Comparison of ENCODE assay signal across 8 mouse cellular contexts in the genomic region with DNA sequence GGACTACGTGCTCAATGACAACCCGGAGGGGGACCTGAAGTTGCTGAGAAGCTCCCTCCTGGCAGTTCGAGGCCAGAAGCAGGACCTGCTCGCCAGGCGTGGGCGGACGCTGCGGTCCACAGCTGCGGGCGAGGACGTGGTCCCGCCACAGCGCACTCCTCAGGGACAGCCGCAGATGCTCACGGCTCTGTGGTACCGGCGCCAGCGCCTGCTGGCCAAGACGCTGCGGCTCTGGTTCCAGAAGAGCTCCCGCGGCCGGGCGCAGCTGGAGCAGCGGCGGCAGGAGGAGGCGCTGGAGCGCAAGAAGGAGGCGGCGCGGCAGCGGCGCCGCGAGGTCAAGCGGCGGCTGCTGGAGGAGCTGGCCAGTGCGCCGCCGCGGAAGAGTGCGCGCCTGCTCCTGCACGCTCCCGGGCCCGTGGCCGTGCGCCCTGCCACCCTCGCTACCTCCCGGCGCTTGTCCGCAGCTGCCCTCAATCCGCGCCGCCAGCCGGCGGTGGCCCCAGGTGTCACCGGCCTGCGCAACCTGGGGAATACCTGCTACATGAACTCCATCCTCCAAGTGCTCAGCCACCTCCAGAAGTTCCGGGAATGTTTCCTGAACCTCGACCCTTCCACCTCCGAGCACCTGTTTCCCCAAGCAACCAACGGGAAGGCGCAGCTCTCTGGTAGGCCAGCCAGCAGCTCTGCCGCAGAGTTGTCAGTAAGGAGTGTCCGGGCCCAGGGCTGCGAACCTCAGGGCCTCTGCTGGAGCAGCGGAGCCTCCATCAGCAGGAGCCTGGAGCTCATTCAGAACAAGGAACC. TPM values are rescaled to one million over a fixed set of nuclear protein-coding genes. Genes with fewer than 3 reads are reported as not detected.
DNase-seq lines count a peak whose midpoint lies in the region; ATAC-seq and TF ChIP-seq lines count a peak whose summit lies in the region.

No protein-coding gene starts in this region.

- no peak for DNase-seq in frontal cortex, postnatal 14 days (ENCODE audit: low spot score in 2 of 2)
- DNase-seq in cerebellum, postnatal 25 days: peak; percentile 35 to 66
- DNase-seq in gastrocnemius, postnatal 14 days: peak; percentile 77
- peak; percentile 63 for DNase-seq in limb, embryonic 14.5 days (ENCODE audit: low spot score)
- DNase-seq in midbrain, embryonic 14.5 days: peak; percentile 80
- peak; percentile 65 for DNase-seq in urinary bladder, postnatal 14 days (ENCODE audit: low spot score)

- H3K4me1 ChIP-seq in hindbrain, embryonic 15.5 days (replicated peaks): peaks cover 24% of the 10 kb centered on the region
- H3K4me1 ChIP-seq in limb, embryonic 14.5 days (ENCODE audit: control insufficient read depth, insufficient read depth, low read length): peaks cover 5% of the 10 kb centered on the region
- H3K4me1 ChIP-seq in midbrain, embryonic 14.5 days (ENCODE audit: control insufficient read depth, insufficient read depth, low read length): peaks cover 15% of the 10 kb centered on the region; the same call in 1 of the 2 replicates

- H3K4me3 ChIP-seq in hindbrain, embryonic 15.5 days: peak overlapping the region; percentile 33
- peak overlapping the region; percentile 41 for H3K4me3 ChIP-seq in limb, embryonic 14.5 days (replicated peaks; ENCODE audit: low read length)
- H3K4me3 ChIP-seq in midbrain, embryonic 14.5 days (replicated peaks; ENCODE audit: low read depth, low read length): peak overlapping the region; percentile 29

- H3K9ac ChIP-seq in hindbrain, embryonic 15.5 days: 0 out of 2 replicates have a peak overlapping the region, but pooled peaks have one; percentile 1
- H3K9ac ChIP-seq in limb, embryonic 14.5 days (ENCODE audit: low read depth, low read length, severe bottlenecking): peak overlapping the region; percentile 56
- H3K9ac ChIP-seq in midbrain, embryonic 14.5 days (replicated peaks; ENCODE audit: low read length): peak overlapping the region; percentile 43

- peak; percentile 71 for ATAC-seq in frontal cortex, adult (ENCODE audit: low TSS enrichment)
- peak; percentile 65 for ATAC-seq in hindbrain, embryonic 15.5 days (ENCODE audit: low FRiP score, low read depth)
- ATAC-seq in limb, embryonic 14.5 days (ENCODE audit: low FRiP score, low read depth): peak; percentile 78
- 0 out of 2 replicates have a peak, but pooled peaks have one; percentile 27 for ATAC-seq in midbrain, embryonic 14.5 days (ENCODE audit: low FRiP score, low TSS enrichment)

- H3K36me3 ChIP-seq in hindbrain, embryonic 15.5 days: peaks cover 6% of the 10 kb centered on the region
- H3K36me3 ChIP-seq in limb, embryonic 14.5 days (ENCODE audit: control insufficient read depth, insufficient read depth, low read length): peaks cover 21% of the 10 kb centered on the region
- H3K36me3 ChIP-seq in midbrain, embryonic 14.5 days (ENCODE audit: control insufficient read depth, insufficient read depth, low read length): peaks cover 29% of the 10 kb centered on the region

- peak overlapping the region; percentile 59 for H3K4me2 ChIP-seq in hindbrain, embryonic 15.5 days
- H3K4me2 ChIP-seq in limb, embryonic 14.5 days (replicated peaks; ENCODE audit: low read depth, low read length, severe bottlenecking): peak overlapping the region; percentile 86
- peak overlapping the region; percentile 56 for H3K4me2 ChIP-seq in midbrain, embryonic 14.5 days (ENCODE audit: low read length)

- no peaks in the 10 kb centered on the region for H3K9me3 ChIP-seq in hindbrain, embryonic 15.5 days
- H3K9me3 ChIP-seq in limb, embryonic 14.5 days (ENCODE audit: control insufficient read depth, low read length): no peaks in the 10 kb centered on the region
- no peaks in the 10 kb centered on the region for H3K9me3 ChIP-seq in midbrain, embryonic 14.5 days (ENCODE audit: control insufficient read depth, low read length)

- 0 out of 2 replicates have a peak overlapping the region, but pooled peaks have one; percentile 29 for H3K27ac ChIP-seq in hindbrain, embryonic 15.5 days (replicated peaks)
- H3K27ac ChIP-seq in limb, embryonic 14.5 days (replicated peaks; ENCODE audit: low read depth, low read length): no peak overlapping the region
- H3K27ac ChIP-seq in midbrain, embryonic 14.5 days (replicated peaks; ENCODE audit: low read depth, low read length): no peak overlapping the region

- WGBS in hindbrain, embryonic 15.5 days: 4% methylated on average over 51 of the region's 68 CpGs
- 5% methylated on average over 57 of the region's 68 CpGs for WGBS in limb, embryonic 14.5 days
- 6% methylated on average over 61 of the region's 68 CpGs for WGBS in midbrain, embryonic 14.5 days

- no peak for TF ChIP-seq POLR2A in limb, embryonic 14.5 days (IDR thresholded peaks at IDR 0.05; ENCODE audit: borderline replicate concordance, extremely low read depth, insufficient read depth, insufficient read length)

- no peaks in the 10 kb centered on the region for H3K27me3 ChIP-seq in hindbrain, embryonic 15.5 days
- H3K27me3 ChIP-seq in limb, embryonic 14.5 days (ENCODE audit: control insufficient read depth, insufficient read depth, low read length): peaks cover 5% of the 10 kb centered on the region; the same call in 1 of the 2 replicates
- H3K27me3 ChIP-seq in midbrain, embryonic 14.5 days (ENCODE audit: control insufficient read depth, insufficient read depth, low read length): 0 out of 2 replicates have a peak, but pooled peaks cover 3% of the 10 kb centered on the region

- intact Hi-C loops in gastrocnemius, postnatal 14 days (cut with DNase I; ENCODE audit: low total_unique reads): loop anchor here (5.0 to 10.0 kb wide), 3 partner anchors 35 to 158 kb away; a partner anchor contains a TSS

RNA-seq across cellular contexts. Expression of a gene that starts 15.7 kb away (rescaled TPM):
- total RNA-seq in gastrocnemius, postnatal 14 days (2021): 100 to 1,000 TPM; 147 to 153 TPM
- 277 and 288 TPM in 2 replicates for polyA plus RNA-seq in hindbrain, embryonic 15.5 days (2015; fragmentation: Nextera tagmentation; extraction: Ambion mirVana)
- 106 and 130 TPM in 2 replicates for polyA plus RNA-seq in limb, embryonic 14.5 days (2012; rRNA removed)
- 409 and 415 TPM in 2 replicates for polyA plus RNA-seq in limb, embryonic 14.5 days (2014; fragmentation: Nextera tagmentation; extraction: Ambion mirVana)
- 298 and 333 TPM in 2 replicates for polyA plus RNA-seq in midbrain, embryonic 14.5 days (2014; fragmentation: Nextera tagmentation; extraction: Ambion mirVana)

RNA-seq across cellular contexts. Expression of a gene that starts 16.3 kb away (rescaled TPM):
- 1 to 10 TPM; 3.0 to 3.1 TPM for total RNA-seq in gastrocnemius, postnatal 14 days (2021)
- 49.3 and 52.2 TPM in 2 replicates for polyA plus RNA-seq in hindbrain, embryonic 15.5 days (2015; fragmentation: Nextera tagmentation; extraction: Ambion mirVana)
- polyA plus RNA-seq in limb, embryonic 14.5 days (2012; rRNA removed): 16.0 and 26.2 TPM in 2 replicates
- polyA plus RNA-seq in limb, embryonic 14.5 days (2014; fragmentation: Nextera tagmentation; extraction: Ambion mirVana): 5.4 TPM in 2 replicates
- 32.3 and 33.2 TPM in 2 replicates for polyA plus RNA-seq in midbrain, embryonic 14.5 days (2014; fragmentation: Nextera tagmentation; extraction: Ambion mirVana)

RNA-seq across cellular contexts. Expression of a gene that starts 21.7 kb away (rescaled TPM):
- total RNA-seq in gastrocnemius, postnatal 14 days (2021): under 1 TPM; 0.24 to 0.47 TPM
- polyA plus RNA-seq in hindbrain, embryonic 15.5 days (2015; fragmentation: Nextera tagmentation; extraction: Ambion mirVana): 1.2 and 1.5 TPM in 2 replicates
- 2.6 and 3.0 TPM in 2 replicates for polyA plus RNA-seq in limb, embryonic 14.5 days (2012; rRNA removed)
- 1.3 and 1.7 TPM in 2 replicates for polyA plus RNA-seq in limb, embryonic 14.5 days (2014; fragmentation: Nextera tagmentation; extraction: Ambion mirVana)
- polyA plus RNA-seq in midbrain, embryonic 14.5 days (2014; fragmentation: Nextera tagmentation; extraction: Ambion mirVana): 5.4 and 7.2 TPM in 2 replicates

RNA-seq across cellular contexts. Expression of a gene that starts 22.0 kb away (rescaled TPM):
- total RNA-seq in gastrocnemius, postnatal 14 days (2021): 1 to 10 TPM; 1.3 to 2.2 TPM
- 1.3 and 1.6 TPM in 2 replicates for polyA plus RNA-seq in hindbrain, embryonic 15.5 days (2015; fragmentation: Nextera tagmentation; extraction: Ambion mirVana)
- 0.52 and 1.9 TPM in 2 replicates for polyA plus RNA-seq in limb, embryonic 14.5 days (2012; rRNA removed)
- 1.3 TPM in 2 replicates for polyA plus RNA-seq in limb, embryonic 14.5 days (2014; fragmentation: Nextera tagmentation; extraction: Ambion mirVana)
- polyA plus RNA-seq in midbrain, embryonic 14.5 days (2014; fragmentation: Nextera tagmentation; extraction: Ambion mirVana): 2.1 TPM in 1 of 2 replicates, not detected in the other

RNA-seq across cellular contexts. Expression of a gene that starts 42.0 kb away (rescaled TPM):
- total RNA-seq in gastrocnemius, postnatal 14 days (2021): 1 to 10 TPM; 3.2 to 4.3 TPM
- polyA plus RNA-seq in hindbrain, embryonic 15.5 days (2015; fragmentation: Nextera tagmentation; extraction: Ambion mirVana): 6.3 and 8.2 TPM in 2 replicates
- polyA plus RNA-seq in limb, embryonic 14.5 days (2012; rRNA removed): 17.6 and 20.8 TPM in 2 replicates
- 5.0 and 5.2 TPM in 2 replicates for polyA plus RNA-seq in limb, embryonic 14.5 days (2014; fragmentation: Nextera tagmentation; extraction: Ambion mirVana)
- polyA plus RNA-seq in midbrain, embryonic 14.5 days (2014; fragmentation: Nextera tagmentation; extraction: Ambion mirVana): 7.5 and 7.6 TPM in 2 replicates

Comparison
In these comparisons a context has a peak if more than half of its experiments do, and no peak if none do; other contexts are left out.
1. ATAC-seq: peak in every context shown above with its lines; median percentile 78 in limb, embryonic 14.5 days; 71 in frontal cortex, adult; 65 in hindbrain, embryonic 15.5 days; 27 in midbrain, embryonic 14.5 days.
2. DNase-seq: peak in cerebellum, postnatal 25 days (2 of 2), gastrocnemius, postnatal 14 days (single experiment), limb, embryonic 14.5 days (single experiment), midbrain, embryonic 14.5 days (single experiment) and urinary bladder, postnatal 14 days (single experiment); none in frontal cortex, postnatal 14 days (0 of 2).
3. H3K9ac ChIP-seq: peak in every context shown above with its lines; median percentile 56 in limb, embryonic 14.5 days; 43 in midbrain, embryonic 14.5 days; 1 in hindbrain, embryonic 15.5 days.
4. Peak in every context shown above with its lines, with median percentiles within 50 percentile points of each other: H3K4me2 ChIP-seq and H3K4me3 ChIP-seq.